Mouse (Mus musculus) intestine, embryonic 14.5 days (tissue): ENCODE data around the gene Sh3gl3. TPM values are rescaled to one million over a fixed set of nuclear protein-coding genes. Genes with fewer than 3 reads are reported as not detected.
"Not testable (repeated sequence)": the region's sequence is repeated elsewhere in the genome, so short reads cannot be mapped to it uniquely, and the experiment has no call there.

Experiments used
- ATAC-seq: fragments of 200-750 bp; cut with Nextera tagmentation; replicated peaks from 2 replicates; pipeline ENCODE4 v1.8.0; 2017; ENCODE audit warnings: low read depth, moderate number of reproducible peaks, moderate TSS enrichment, moderate library complexity; ENCODE audit not compliant: low FRiP score, low TSS enrichment
- DNase-seq: peaks from one replicate; pipeline ENCODE4 v3.0.0-alpha.2; 2018; ENCODE audit warnings: low spot score
- H3K27ac ChIP-seq: fragments of 300-500 bp; sonication (generic); 2 replicates; pipeline ENCODE4 v1.5.1; 2014; ENCODE audit warnings: low read depth, mild to moderate bottlenecking, control low read depth
- H3K27me3 ChIP-seq: fragments of 300-500 bp; sonication (generic); replicated peaks from 2 replicates; pipeline ENCODE4 v1.6.1; 2014; ENCODE audit warnings: low read length, control low read depth; ENCODE audit not compliant: control insufficient read depth, insufficient read depth
- H3K36me3 ChIP-seq: fragments of 300-500 bp; sonication (generic); 2 replicates; pipeline ENCODE4 v1.6.1; 2014; ENCODE audit warnings: low read length, control low read depth; ENCODE audit not compliant: control insufficient read depth, insufficient read depth
- H3K4me1 ChIP-seq: fragments of 300-500 bp; sonication (generic); replicated peaks from 2 replicates; pipeline ENCODE4 v1.6.1; 2014; ENCODE audit warnings: low read length, control low read depth, mixed read lengths; ENCODE audit not compliant: control insufficient read depth, insufficient read depth
- H3K4me2 ChIP-seq: fragments of 300-500 bp; sonication (generic); 2 replicates; pipeline ENCODE4 v1.6.1; 2014; ENCODE audit warnings: low read length
- H3K4me3 ChIP-seq: fragments of 300-500 bp; sonication (generic); 2 replicates; pipeline ENCODE4 v1.5.1; 2014; ENCODE audit warnings: low read depth, low read length, control low read depth, mixed read lengths
- H3K9ac ChIP-seq: fragments of 300-500 bp; sonication (generic); 2 replicates; pipeline ENCODE4 v1.6.1; 2014; ENCODE audit warnings: mild to moderate bottlenecking, low read length
- H3K9me3 ChIP-seq: fragments of 300-500 bp; sonication (generic); 2 replicates; pipeline ENCODE4 v1.6.1; 2016; ENCODE audit warnings: low read length, control low read depth; ENCODE audit not compliant: control insufficient read depth
- WGBS: fragments of 180-500 bp; shearing (Covaris S2); extraction: QIAGEN DNeasy Blood & Tissue Kit; methylation state at CpG from one replicate; pipeline ENCODE4 v1.1.7; 2014; 5-methylcytosine and 5-hydroxymethylcytosine counted together
- polyA plus RNA-seq: library from polyadenylated mRNA; unstranded; fragments of >200 nt; fragmentation: Nextera tagmentation; extraction: Ambion mirVana; gene quantifications from 2 replicates; pipeline ENCODE4 v1.2.1, GENCODE M21; 2014

The Sh3gl3 gene
- polyA plus RNA-seq, 1 experiment from 2014 or later = 17.4 TPM

DNA sequence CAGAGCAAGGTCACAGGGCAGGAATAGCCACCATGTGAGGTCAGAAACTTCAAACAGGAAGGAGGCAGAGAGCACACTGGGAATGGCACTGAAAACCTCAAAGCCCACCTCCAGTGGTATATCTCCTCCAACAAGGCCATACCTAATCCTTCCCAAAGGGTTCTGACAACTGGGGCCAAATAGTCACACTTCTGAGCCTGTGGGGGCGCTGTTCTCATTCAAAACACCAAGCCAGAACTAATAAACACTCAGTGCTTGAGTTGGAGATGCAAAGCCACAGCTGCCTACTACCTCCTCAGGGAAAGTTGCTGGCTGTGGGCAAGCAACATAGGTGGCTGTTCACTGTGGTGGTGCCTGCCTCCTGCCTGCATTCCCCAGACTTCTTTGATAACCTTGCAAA lies 96.3 kb downstream of the Sh3gl3 start:
- Histone ChIP-seq H3K4me1 (no peaks in the 10 kb centered on the region), H3K9ac (no peak overlapping the region), H3K27ac (no peak overlapping the region), H3K4me3 (no peak overlapping the region), H3K9me3 (no peaks in the 10 kb centered on the region), H3K4me2 (no peak overlapping the region), H3K36me3 (no peaks in the 10 kb centered on the region), H3K27me3 (no peaks in the 10 kb centered on the region)
- no peak for ATAC-seq
- no peak for DNase-seq
- WGBS = 4% methylated on average over 1 of the region's 1 CpGs

DNA sequence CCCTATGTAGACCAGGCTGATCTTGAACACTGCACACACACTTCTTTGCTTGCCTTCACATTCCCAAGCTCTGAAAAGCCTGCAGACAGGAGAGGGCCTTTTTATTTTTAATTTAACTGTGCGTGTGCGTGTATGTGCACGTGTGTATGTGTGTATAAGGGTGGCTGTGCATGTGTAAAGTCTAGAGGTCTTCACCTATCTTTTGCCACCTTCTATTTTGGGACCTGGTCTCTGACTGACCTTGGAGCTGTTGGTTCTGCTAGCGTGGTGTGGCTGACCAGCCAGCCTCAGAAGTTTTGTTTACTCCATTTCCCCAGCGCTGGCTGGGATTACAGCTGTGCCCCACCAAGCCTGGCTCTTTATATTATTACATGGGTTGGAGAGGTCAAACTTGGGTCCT lies 98.1 kb downstream of the Sh3gl3 start:
- Histone ChIP-seq H3K27ac (no peak overlapping the region), H3K27me3 (no peaks in the 10 kb centered on the region), H3K4me1 (no peaks in the 10 kb centered on the region), H3K4me3 (no peak overlapping the region), H3K9me3 (no peaks in the 10 kb centered on the region), H3K4me2 (no peak overlapping the region), H3K9ac (no peak overlapping the region), H3K36me3 (no peaks in the 10 kb centered on the region)
- DNase-seq (no peak), ATAC-seq (no peak)
- WGBS = 67% methylated on average over 5 of the region's 5 CpGs

DNA sequence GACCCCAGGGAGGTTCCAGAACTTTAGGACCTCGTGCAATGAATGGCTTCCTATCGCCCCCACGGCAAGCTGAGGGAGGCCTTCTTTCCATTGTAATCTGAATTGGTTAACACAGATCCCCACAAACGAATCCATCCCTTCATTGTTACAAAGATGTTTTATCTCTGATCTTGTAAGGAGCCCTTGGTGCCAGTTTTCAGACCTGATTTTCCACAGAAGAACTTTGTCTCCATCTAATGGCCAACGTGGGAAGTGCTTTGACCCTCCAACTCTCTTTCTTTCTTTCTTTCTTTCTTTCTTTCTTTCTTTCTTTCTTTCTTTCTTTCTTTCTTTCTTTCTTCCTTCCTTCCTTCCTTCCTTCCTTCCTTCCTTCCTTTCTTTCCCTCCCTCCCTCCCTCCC lies 99.2 kb downstream of the Sh3gl3 start:
- not testable (repeated sequence) for H3K4me3 ChIP-seq, H3K4me1 ChIP-seq, H3K27me3 ChIP-seq, H3K36me3 ChIP-seq, ATAC-seq, H3K9ac ChIP-seq, H3K9me3 ChIP-seq, H3K27ac ChIP-seq, H3K4me2 ChIP-seq
- WGBS = 32% methylated on average over 5 of the region's 5 CpGs
- peak; percentile 63 for DNase-seq

DNA sequence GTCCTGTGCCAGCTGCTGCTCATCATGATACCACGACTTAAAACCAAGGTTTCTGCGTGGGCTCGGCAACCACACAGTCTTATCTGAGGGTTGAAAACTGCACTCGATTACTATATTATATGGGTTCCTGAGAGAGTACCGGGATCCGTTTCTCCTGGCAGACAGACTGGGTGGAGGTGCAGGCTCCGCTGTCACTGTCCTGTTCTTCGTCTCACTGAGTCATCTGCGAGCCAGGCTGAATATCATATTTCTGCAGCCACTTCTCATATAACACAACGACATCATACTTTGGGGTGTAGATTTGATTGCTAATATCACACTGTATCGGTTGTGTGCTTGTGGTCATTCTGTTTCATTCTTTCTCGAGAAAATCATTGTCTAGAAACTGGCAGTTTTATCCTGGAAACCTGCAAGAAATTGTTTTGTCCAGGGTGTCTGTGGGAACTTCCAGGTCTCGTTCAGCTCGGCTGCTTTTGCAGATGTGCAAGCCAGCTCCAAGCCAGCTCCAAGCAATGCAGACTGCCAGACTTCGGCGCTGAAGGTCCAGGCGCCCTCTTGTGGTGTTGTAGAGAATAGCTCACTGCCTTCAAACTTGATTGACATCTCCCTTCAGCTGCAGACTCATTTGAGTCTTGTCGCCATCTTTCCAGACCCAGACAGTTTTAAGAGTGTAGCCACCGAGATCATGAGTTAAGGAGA lies 100.5 kb downstream of the Sh3gl3 start:
- H3K4me1 ChIP-seq = 0 out of 2 replicates have a peak, but pooled peaks cover 9% of the 10 kb centered on the region
- no peak overlapping the region; the same call in 1 of the 2 replicates for H3K4me2 ChIP-seq
- no peaks in the 10 kb centered on the region for H3K36me3 ChIP-seq
- no peaks in the 10 kb centered on the region for H3K27me3 ChIP-seq
- no peak overlapping the region for H3K9ac ChIP-seq
- DNase-seq (peak; percentile 67), ATAC-seq (no peak)
- H3K9me3 ChIP-seq = no peaks in the 10 kb centered on the region
- 33% methylated on average over 19 of the region's 19 CpGs for WGBS
- no peak overlapping the region for H3K4me3 ChIP-seq
- no peak overlapping the region for H3K27ac ChIP-seq

DNA sequence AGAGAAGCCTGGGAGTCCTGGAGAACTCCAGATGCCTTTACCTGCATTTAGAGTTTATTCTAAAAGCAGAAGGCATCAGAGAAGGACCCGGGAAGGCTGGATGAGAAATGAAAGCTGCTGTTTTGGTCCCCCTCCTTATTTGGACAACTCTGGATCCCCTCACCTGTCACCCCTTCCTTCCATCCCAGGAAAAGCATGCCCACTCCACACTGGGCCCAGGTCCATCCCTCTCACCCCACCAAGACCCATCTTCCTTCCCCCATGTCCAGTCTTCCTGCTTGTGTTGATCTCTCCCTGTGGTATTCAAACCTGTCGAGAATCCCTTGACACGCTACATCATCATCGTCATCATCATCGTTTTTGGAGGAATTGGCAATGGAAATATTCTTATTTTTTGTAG lies 101.3 kb downstream of the Sh3gl3 start:
- Histone ChIP-seq H3K9ac (no peak overlapping the region), H3K27ac (no peak overlapping the region), H3K27me3 (no peaks in the 10 kb centered on the region), H3K9me3 (no peaks in the 10 kb centered on the region), H3K4me1 (0 out of 2 replicates have a peak, but pooled peaks cover 9% of the 10 kb centered on the region), H3K36me3 (no peaks in the 10 kb centered on the region), H3K4me2 (no peak overlapping the region), H3K4me3 (no peak overlapping the region)
- ATAC-seq (no peak), DNase-seq (no peak)
- WGBS = 89% methylated on average over 5 of the region's 5 CpGs

DNA sequence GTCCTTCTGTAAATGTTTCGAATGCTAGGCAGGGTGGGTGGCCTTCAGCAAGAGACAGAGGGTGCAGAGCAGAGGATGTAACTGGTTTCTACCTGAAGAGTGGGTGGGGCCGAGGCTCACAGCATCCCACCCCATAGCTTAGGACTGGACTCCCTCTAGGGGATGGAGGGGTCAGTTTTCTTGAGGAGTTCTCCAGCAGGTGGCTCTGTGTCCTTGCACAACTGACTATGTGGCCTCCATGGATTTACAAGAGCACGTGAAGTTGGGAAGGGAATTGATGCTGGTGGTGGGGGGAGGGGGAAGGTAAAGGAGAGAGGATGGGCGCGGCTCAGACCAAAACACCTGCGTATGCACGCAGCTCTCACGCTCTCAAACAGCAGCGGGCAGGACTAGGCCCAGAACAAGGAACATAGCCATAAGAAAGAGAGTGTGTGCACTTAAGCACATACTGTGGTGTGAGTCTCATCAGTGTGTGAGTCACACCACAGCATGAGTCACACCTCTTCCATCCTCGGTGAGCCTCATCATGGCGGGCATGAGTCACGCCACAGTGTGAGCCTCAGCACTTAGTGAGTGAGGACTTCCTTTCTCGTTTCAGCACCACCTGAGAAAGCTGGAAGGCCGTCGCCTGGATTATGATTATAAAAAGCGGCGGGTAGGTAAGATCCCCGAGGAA lies 102.0 kb downstream of the Sh3gl3 start:
- 0 out of 2 replicates have a peak, but pooled peaks cover 9% of the 10 kb centered on the region for H3K4me1 ChIP-seq
- 69% methylated on average over 18 of the region's 18 CpGs for WGBS
- no peak for DNase-seq

DNA sequence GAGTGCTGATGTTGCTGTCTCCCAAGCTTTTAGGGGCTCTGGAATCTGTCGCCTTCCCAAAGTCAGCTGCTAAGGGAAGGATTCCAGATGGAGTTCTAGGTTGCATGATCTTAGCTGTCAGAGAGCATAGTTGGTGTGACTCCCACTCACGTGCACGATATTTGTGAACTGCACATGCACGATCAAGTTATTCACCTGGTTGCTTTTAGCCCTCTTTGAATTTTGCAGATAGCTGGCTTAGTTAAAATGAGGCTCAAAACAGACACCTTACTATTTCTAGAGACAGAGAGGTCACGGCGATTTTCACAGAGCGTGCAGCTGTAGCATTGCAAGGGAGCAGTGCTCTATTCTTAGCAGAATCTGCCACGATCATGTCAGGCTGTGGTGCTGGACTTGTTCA lies 108.4 kb downstream of the Sh3gl3 start:
- Histone ChIP-seq H3K27ac (no peak overlapping the region), H3K4me1 (peaks cover 9% of the 10 kb centered on the region; the same call in 1 of the 2 replicates), H3K9ac (no peak overlapping the region), H3K27me3 (no peaks in the 10 kb centered on the region), H3K36me3 (no peaks in the 10 kb centered on the region), H3K9me3 (no peaks in the 10 kb centered on the region), H3K4me2 (no peak overlapping the region), H3K4me3 (no peak overlapping the region)
- DNase-seq = no peak
- 65% methylated on average over 8 of the region's 8 CpGs for WGBS
- ATAC-seq = no peak

More for the DNA sequence above, 102.0 kb downstream of the Sh3gl3 start:
- Histone ChIP-seq H3K9me3 (no peaks in the 10 kb centered on the region), H3K4me2 (no peak overlapping the region), H3K9ac (no peak overlapping the region), H3K36me3 (no peaks in the 10 kb centered on the region), H3K27me3 (no peaks in the 10 kb centered on the region), H3K4me3 (no peak overlapping the region), H3K27ac (no peak overlapping the region)
- ATAC-seq = no peak

DNA sequence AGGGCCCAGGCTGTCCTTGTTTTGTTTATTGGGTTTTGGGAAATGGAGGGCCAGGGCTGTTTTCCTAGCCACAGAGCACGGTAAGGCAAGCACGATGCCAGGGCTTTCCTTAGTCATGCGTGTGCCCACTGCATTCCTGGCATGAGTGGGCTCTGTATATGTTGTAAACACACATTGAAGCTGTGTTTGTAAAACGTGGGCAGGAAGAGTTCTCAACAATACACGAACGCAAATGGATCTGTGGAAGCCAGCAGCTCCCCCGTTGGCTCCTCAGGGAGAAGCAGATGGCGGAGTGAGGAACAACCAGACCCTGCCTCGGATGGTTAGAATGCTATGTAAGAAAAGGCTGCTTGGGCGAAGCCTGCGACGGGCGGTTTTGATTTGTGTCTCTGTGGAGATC lies 108.8 kb downstream of the Sh3gl3 start:
- H3K36me3 ChIP-seq = no peaks in the 10 kb centered on the region
- H3K9me3 ChIP-seq = peaks cover 3% of the 10 kb centered on the region; the same call in 1 of the 2 replicates
- peaks cover 9% of the 10 kb centered on the region; the same call in 1 of the 2 replicates for H3K4me1 ChIP-seq
- WGBS = 64% methylated on average over 13 of the region's 13 CpGs
- H3K4me3 ChIP-seq = no peak overlapping the region
- no peak overlapping the region for H3K27ac ChIP-seq
- DNase-seq (no peak), ATAC-seq (no peak)
- H3K4me2 ChIP-seq = no peak overlapping the region
- H3K27me3 ChIP-seq = no peaks in the 10 kb centered on the region
- no peak overlapping the region for H3K9ac ChIP-seq
